Mouse (Mus musculus) hindbrain, embryonic 11.5 days (tissue): Measurements from ENCODE around the gene Gm11564. TPM values are rescaled to one million over a fixed set of nuclear protein-coding genes. Genes with fewer than 3 reads are reported as not detected.

ENCODE experiments used
- polyA plus RNA-seq: library from polyadenylated mRNA; unstranded; fragments of >200 nt; fragmentation: Nextera tagmentation; extraction: Ambion mirVana; gene quantifications from 2 replicates; pipeline ENCODE4 v1.2.1, GENCODE M21; 2014

The Gm11564 gene
- polyA plus RNA-seq, 1 experiment from 2014 or later = not detected

Other genes with a start within 250 kb of the Gm11564 start
- gene Krtap3-1, start 249.0 kb downstream of the Gm11564 start, polyA plus RNA-seq = not detected in 2 replicates
- not detected in 2 replicates for gene Krtap1-5, start 234.7 kb downstream of the Gm11564 start, polyA plus RNA-seq
- not detected in 2 replicates for gene Krtap1-4, start 232.0 kb downstream of the Gm11564 start, polyA plus RNA-seq
- gene Krtap1-3, start 224.3 kb downstream of the Gm11564 start, polyA plus RNA-seq = not detected in 2 replicates
- not detected in 2 replicates for gene Krtap9-3, start 217.6 kb downstream of the Gm11564 start, polyA plus RNA-seq
- not detected in 2 replicates for gene Gm11938, start 212.4 kb downstream of the Gm11564 start, polyA plus RNA-seq
- not detected in 2 replicates for gene Gm11937, start 205.5 kb downstream of the Gm11564 start, polyA plus RNA-seq
- gene Krtap2-4, start 200.8 kb downstream of the Gm11564 start, polyA plus RNA-seq = not detected in 2 replicates
- not detected in 2 replicates for gene Gm11562, start 195.2 kb downstream of the Gm11564 start, polyA plus RNA-seq
- gene Krtap4-1, start 187.4 kb downstream of the Gm11564 start, polyA plus RNA-seq = not detected in 2 replicates
- not detected in 2 replicates for gene Krtap4-2, start 180.6 kb downstream of the Gm11564 start, polyA plus RNA-seq
- gene Krtap4-7, start 171.6 kb downstream of the Gm11564 start, polyA plus RNA-seq = not detected in 2 replicates
- not detected in 2 replicates for gene Gm11555, start 165.4 kb downstream of the Gm11564 start, polyA plus RNA-seq
- gene Gm11563, start 156.7 kb downstream of the Gm11564 start, polyA plus RNA-seq = not detected in 2 replicates
- not detected in 2 replicates for gene Krtap4-6, start 149.7 kb downstream of the Gm11564 start, polyA plus RNA-seq
- not detected in 2 replicates for gene Gm14190, start 124.9 kb downstream of the Gm11564 start, polyA plus RNA-seq
- not detected in 2 replicates for gene Gm14180, start 81.4 kb downstream of the Gm11564 start, polyA plus RNA-seq
- gene Gm11595, start 42.8 kb downstream of the Gm11564 start, polyA plus RNA-seq = not detected in 2 replicates
- not detected in 2 replicates for gene Krtap4-8, start 35.0 kb downstream of the Gm11564 start, polyA plus RNA-seq
- not detected in 2 replicates for gene Krtap4-9, start 30.5 kb downstream of the Gm11564 start, polyA plus RNA-seq
- gene Gm11596, start 22.2 kb downstream of the Gm11564 start, polyA plus RNA-seq = not detected in 2 replicates
- gene Gm11569, start 16.7 kb downstream of the Gm11564 start, polyA plus RNA-seq = not detected in 2 replicates
- not detected in 2 replicates for gene Gm11554, start 11.2 kb downstream of the Gm11564 start, polyA plus RNA-seq
- gene Krtap4-13, start 5.8 kb downstream of the Gm11564 start, polyA plus RNA-seq = not detected in 2 replicates
- not detected in 2 replicates for gene 2300003K06Rik, start 22.4 kb upstream of the Gm11564 start, polyA plus RNA-seq
- gene Krtap4-16, start 35.9 kb upstream of the Gm11564 start, polyA plus RNA-seq = not detected in 2 replicates
- not detected in 2 replicates for gene Gm11568, start 42.3 kb upstream of the Gm11564 start, polyA plus RNA-seq
- gene Gm11559, start 48.8 kb upstream of the Gm11564 start, polyA plus RNA-seq = not detected in 2 replicates
- gene Krtap9-1, start 57.7 kb upstream of the Gm11564 start, polyA plus RNA-seq = not detected in 2 replicates
- gene Gm11567, start 63.5 kb upstream of the Gm11564 start, polyA plus RNA-seq = not detected in 2 replicates
- not detected in 2 replicates for gene Krtap31-1, start 92.3 kb upstream of the Gm11564 start, polyA plus RNA-seq
- not detected in 2 replicates for gene Gm11565, start 99.1 kb upstream of the Gm11564 start, polyA plus RNA-seq
- gene Krtap31-2, start 120.6 kb upstream of the Gm11564 start, polyA plus RNA-seq = not detected in 2 replicates
- not detected in 2 replicates for gene Krtap9-5, start 132.8 kb upstream of the Gm11564 start, polyA plus RNA-seq
- not detected in 2 replicates for gene Krtap29-1, start 163.4 kb upstream of the Gm11564 start, polyA plus RNA-seq
- not detected in 2 replicates for gene Krtap16-1, start 170.9 kb upstream of the Gm11564 start, polyA plus RNA-seq
- gene Krtap17-1, start 178.3 kb upstream of the Gm11564 start, polyA plus RNA-seq = 0.23 TPM in 1 of 2 replicates, not detected in the other
- gene Krt33a, start 200.5 kb upstream of the Gm11564 start, polyA plus RNA-seq = not detected in 2 replicates
- not detected in 2 replicates for gene Krt33b, start 214.2 kb upstream of the Gm11564 start, polyA plus RNA-seq
- not detected in 2 replicates for gene Krt34, start 225.9 kb upstream of the Gm11564 start, polyA plus RNA-seq
- gene Krt31, start 234.9 kb upstream of the Gm11564 start, polyA plus RNA-seq = not detected in 2 replicates